Mouse (Mus musculus) G1E (cell line): ENCODE measurements at regions not wholly inside any gene's neighbourhood (a gene's known extent, or its start where the extent isn't known, plus 50 kb on each side); places are given as distances from the start of the nearest gene placed in this dataset.

Source experiments
- CTCF ChIP-seq: IDR thresholded peaks from 2 replicates; pipeline ENCODE4 v1.5.1; 2012; ENCODE audit warnings: low read depth, low read length, inconsistent platforms, mixed read lengths
- TAL1 ChIP-seq: conservative IDR thresholded peaks from 2 replicates; pipeline ENCODE4 v1.6.1; 2012; ENCODE audit warnings: low read depth, low read length, inconsistent platforms, mixed read lengths

GRCm38 (mm10) chr6:51667022-51667421, 143.3 kb downstream of the Snx10 start:
- TF ChIP-seq CTCF (no peak), TAL1 (no peak)
